Mouse (Mus musculus) spleen, postnatal 36 days (tissue): ENCODE results near the gene Znrf3.

Source experiments
- DNase-seq, 2 experiments: peaks; one replicate each; pipeline ENCODE4 v3.0.0; 2022; ENCODE audit warnings: low spot score in 2 of 2, mixed read lengths in 1 of 2

Gene Znrf3

GRCm38 (mm10) chr11:5442590-5443021 is 2.0 kb downstream of the Znrf3 start:
- DNase-seq = no peak

GRCm38 (mm10) chr11:5437646-5438045 is 7.0 kb downstream of the Znrf3 start:
- no peak for DNase-seq

GRCm38 (mm10) chr11:5436988-5437387 is 7.7 kb downstream of the Znrf3 start:
- DNase-seq = no peak

GRCm38 (mm10) chr11:5435493-5435892 is 9.2 kb downstream of the Znrf3 start:
- DNase-seq = peak in 1 of 2 experiments; percentile 10

GRCm38 (mm10) chr11:5432330-5432729 is 12.3 kb downstream of the Znrf3 start:
- DNase-seq = peak; percentile 64

GRCm38 (mm10) chr11:5430863-5431262 is 13.8 kb downstream of the Znrf3 start:
- DNase-seq = no peak

GRCm38 (mm10) chr11:5429396-5430190 is 15.1 kb downstream of the Znrf3 start:
- peak in 1 of 2 experiments; percentile 24 for DNase-seq

GRCm38 (mm10) chr11:5427251-5427650 is 17.4 kb downstream of the Znrf3 start:
- no peak for DNase-seq

GRCm38 (mm10) chr11:5426317-5426716 is 18.3 kb downstream of the Znrf3 start:
- DNase-seq = no peak

- DNase-seq = no peak
These were observed 19.5 kb downstream of the Znrf3 start for GRCm38 (mm10) chr11:5425106-5425505.

GRCm38 (mm10) chr11:5424185-5424584 is 20.5 kb downstream of the Znrf3 start:
- DNase-seq = no peak

GRCm38 (mm10) chr11:5423000-5423399 is 21.6 kb downstream of the Znrf3 start:
- no peak for DNase-seq

GRCm38 (mm10) chr11:5422252-5422636 is 22.4 kb downstream of the Znrf3 start:
- DNase-seq = no peak

- no peak for DNase-seq
These were observed 23.0 kb downstream of the Znrf3 start for GRCm38 (mm10) chr11:5421506-5422251.

- no peak for DNase-seq
These were observed 28.9 kb downstream of the Znrf3 start for GRCm38 (mm10) chr11:5415617-5416338.

GRCm38 (mm10) chr11:5414856-5415616 is 29.6 kb downstream of the Znrf3 start:
- no peak for DNase-seq

GRCm38 (mm10) chr11:5412644-5413190 is 31.9 kb downstream of the Znrf3 start:
- DNase-seq = no peak

GRCm38 (mm10) chr11:5411577-5411976 is 33.1 kb downstream of the Znrf3 start:
- DNase-seq = peak; percentile 30 to 41

GRCm38 (mm10) chr11:5404180-5404579 is 40.5 kb downstream of the Znrf3 start:
- DNase-seq = no peak

GRCm38 (mm10) chr11:5402127-5402733 is 42.4 kb downstream of the Znrf3 start:
- DNase-seq = no peak
